8 mouse cellular contexts compared by ENCODE assay signal in genomic region chr13:55418004-55418403, GRCm38 (mm10). TPM values are rescaled to one million over a fixed set of nuclear protein-coding genes. Genes with fewer than 3 reads are reported as not detected.
DNase-seq lines count a peak whose midpoint lies in the region; ATAC-seq and TF ChIP-seq lines count a peak whose summit lies in the region.

No protein-coding gene starts in this region.

- peaks cover 0 to 10% of the 10 kb centered on the region in 2 experiments; a peak in 2 of 4 replicates for H3K4me1 ChIP-seq in MEL (ENCODE audit: control insufficient read depth in 1 of 2, insufficient read depth in 2 of 2, low read length in 2 of 2)
- 0 out of 2 replicates have a peak, but pooled peaks cover 3% of the 10 kb centered on the region for H3K4me1 ChIP-seq in forebrain, postnatal 0 days (ENCODE audit: insufficient read depth)
- peaks cover 16% of the 10 kb centered on the region for H3K4me1 ChIP-seq in hindbrain, embryonic 12.5 days
- 0 out of 2 replicates have a peak, but pooled peaks cover 4% of the 10 kb centered on the region for H3K4me1 ChIP-seq in lung, postnatal 0 days (ENCODE audit: insufficient read depth, low read depth, low read length)

- no peaks in the 10 kb centered on the region for H3K27me3 ChIP-seq in MEL (ENCODE audit: control insufficient read depth in 1 of 2, insufficient read depth in 2 of 2, low read length in 2 of 2)
- H3K27me3 ChIP-seq in forebrain, postnatal 0 days (ENCODE audit: insufficient read depth, low read length) = peaks cover 27% of the 10 kb centered on the region
- peaks cover 76% of the 10 kb centered on the region for H3K27me3 ChIP-seq in hindbrain, embryonic 12.5 days
- peaks cover 44% of the 10 kb centered on the region for H3K27me3 ChIP-seq in lung, postnatal 0 days (replicated peaks; ENCODE audit: insufficient read depth, low read length)

- no peak for TF ChIP-seq EP300 in MEL (IDR thresholded peaks at IDR 0.05; ENCODE audit: low read depth in 1 of 2, low read length in 2 of 2)
- TF ChIP-seq EP300 in lung, postnatal 0 days (IDR thresholded peaks at IDR 0.05) = no peak

- TF ChIP-seq POLR2A in MEL (IDR thresholded peaks at IDR 0.05; ENCODE audit: control insufficient read depth in 1 of 2, insufficient read depth in 1 of 2, low read depth in 1 of 2, low read length in 2 of 2, poor library complexity in 1 of 2) = no peak

- peaks cover 0 to 2% of the 10 kb centered on the region in 2 experiments; a peak in 1 of 4 replicates for H3K36me3 ChIP-seq in MEL (ENCODE audit: control insufficient read depth in 1 of 2, insufficient read depth in 2 of 2, low read length in 2 of 2)
- H3K36me3 ChIP-seq in forebrain, postnatal 0 days (ENCODE audit: insufficient read depth) = no peaks in the 10 kb centered on the region
- H3K36me3 ChIP-seq in hindbrain, embryonic 12.5 days = no peaks in the 10 kb centered on the region
- no peaks in the 10 kb centered on the region for H3K36me3 ChIP-seq in lung, postnatal 0 days (ENCODE audit: insufficient read depth, low read length)

- 10% methylated on average over 12 of the region's 12 CpGs for WGBS in forebrain, postnatal 0 days
- WGBS in hindbrain, embryonic 12.5 days = 11% methylated on average over 12 of the region's 12 CpGs
- WGBS in lung, postnatal 0 days = 8% methylated on average over 12 of the region's 12 CpGs

- 0 out of 2 replicates have a peak overlapping the region, but pooled peaks have one; percentile 23 for H3K9ac ChIP-seq in MEL (ENCODE audit: control insufficient read depth, low read depth, low read length, poor library complexity, severe bottlenecking)
- peak overlapping the region; percentile 18; the same call in 1 of the 2 replicates for H3K9ac ChIP-seq in forebrain, postnatal 0 days
- H3K9ac ChIP-seq in hindbrain, embryonic 12.5 days = peak overlapping the region; percentile 13; the same call in 1 of the 2 replicates
- no peak overlapping the region for H3K9ac ChIP-seq in lung, postnatal 0 days (replicated peaks; ENCODE audit: low read depth)

- no peak overlapping the region for H3K27ac ChIP-seq in MEL (ENCODE audit: control insufficient read depth, low read depth, low read length)
- H3K27ac ChIP-seq in forebrain, postnatal 0 days (ENCODE audit: low read depth, low read length) = no peak overlapping the region
- no peak overlapping the region for H3K27ac ChIP-seq in hindbrain, embryonic 12.5 days
- no peak overlapping the region for H3K27ac ChIP-seq in lung, postnatal 0 days (ENCODE audit: low read length)

- no peak overlapping the region for H3K4me3 ChIP-seq in MEL (ENCODE audit: control insufficient read depth in 1 of 2, insufficient read depth in 1 of 2, low read depth in 2 of 2, low read length in 2 of 2)
- H3K4me3 ChIP-seq in forebrain, postnatal 0 days (ENCODE audit: low read depth, low read length) = peak overlapping the region; percentile 7; the same call in 1 of the 2 replicates
- no peak overlapping the region for H3K4me3 ChIP-seq in hindbrain, embryonic 12.5 days
- H3K4me3 ChIP-seq in lung, postnatal 0 days (ENCODE audit: low read depth, low read length) = no peak overlapping the region

- peak; percentile 85 for DNase-seq in MEL (ENCODE audit: low read depth, low spot score)
- DNase-seq in cerebellum, adult 18-20 months = peak; percentile 89 to 90
- peak; percentile 82 for DNase-seq in forebrain, postnatal 0 days
- DNase-seq in layer of hippocampus, postnatal 10 days (ENCODE audit: low spot score in 2 of 2) = peak; percentile 90 to 91
- DNase-seq in lung, postnatal 0 days (ENCODE audit: low spot score) = peak; percentile 90
- DNase-seq in ovary, postnatal 14 days (ENCODE audit: low spot score) = peak; percentile 85
- DNase-seq in thymus, postnatal 10 days (ENCODE audit: low spot score in 2 of 2) = peak; percentile 83 to 93

- TF ChIP-seq CTCF in MEL (IDR thresholded peaks at IDR 0.05 in 2 of 3, conservative IDR thresholded peaks at IDR 0.05 in 1 of 3; ENCODE audit: control insufficient read depth in 1 of 3, insufficient read depth in 1 of 3, low read depth in 2 of 3, low read length in 3 of 3, poor library complexity in 1 of 3, severe bottlenecking in 1 of 3) = peak; percentile 76 to 87 (median 85)
- TF ChIP-seq CTCF in forebrain, postnatal 0 days (IDR thresholded peaks at IDR 0.05; ENCODE audit: low read depth) = peak; percentile 90
- peak; percentile 93 for TF ChIP-seq CTCF in lung, postnatal 0 days (IDR thresholded peaks at IDR 0.05)

- no peaks in the 10 kb centered on the region for H3K79me2 ChIP-seq in MEL (ENCODE audit: control insufficient read depth, insufficient read depth, low read length, poor library complexity)

- peak; percentile 76 for ATAC-seq in forebrain, postnatal 0 days
- ATAC-seq in hindbrain, embryonic 12.5 days (ENCODE audit: low FRiP score) = peak; percentile 38; the same call in 1 of the 2 replicates
- peak; percentile 84 for ATAC-seq in lung, postnatal 0 days

- H3K4me2 ChIP-seq in forebrain, postnatal 0 days (ENCODE audit: low read depth) = peak overlapping the region; percentile 38
- H3K4me2 ChIP-seq in hindbrain, embryonic 12.5 days (replicated peaks) = peak overlapping the region; percentile 27; the same call in 1 of the 2 replicates
- no peak overlapping the region for H3K4me2 ChIP-seq in lung, postnatal 0 days (replicated peaks; ENCODE audit: low read depth, low read length)

- TF ChIP-seq RAD21 in MEL (IDR thresholded peaks at IDR 0.05; ENCODE audit: low read depth, low read length) = peak; percentile 66

- no peaks in the 10 kb centered on the region for H3K9me3 ChIP-seq in MEL (replicated peaks; ENCODE audit: insufficient read depth, low read length)
- H3K9me3 ChIP-seq in forebrain, postnatal 0 days (ENCODE audit: low read length) = no peaks in the 10 kb centered on the region
- H3K9me3 ChIP-seq in hindbrain, embryonic 12.5 days (replicated peaks) = no peaks in the 10 kb centered on the region
- H3K9me3 ChIP-seq in lung, postnatal 0 days (ENCODE audit: low read length) = no peaks in the 10 kb centered on the region

TF ChIP-seq in MEL, 35 proteins besides CTCF, POLR2A, EP300 and RAD21 (continues in another document):
- TF ChIP-seq SIN3A (IDR thresholded peaks at IDR 0.05; ENCODE audit: low read length) (peak; percentile 90), HCFC1 (IDR thresholded peaks at IDR 0.05; ENCODE audit: low read depth, low read length) (0 out of 2 replicates have a peak, but pooled peaks have one; percentile 21), MAZ (IDR thresholded peaks at IDR 0.05; ENCODE audit: low read depth, low read length) (peak; percentile 56; the same call in 1 of the 2 replicates)

RNA-seq across cellular contexts. Expression of gene Pfn3, which starts 3.0 kb away (rescaled TPM):
- not detected in 2 replicates for total RNA-seq in MEL (2012; rRNA removed)
- polyA plus RNA-seq in MEL (2012; ENCODE audit: insufficient read depth in 1 of 2, insufficient read length in 2 of 2, low read depth in 1 of 2, low replicate concordance in 2 of 2, missing spikeins in 1 of 2) = not detected
- total RNA-seq in forebrain, postnatal 0 days (2014; rRNA removed) = not detected in 2 replicates
- polyA plus RNA-seq in forebrain, postnatal 0 days (2015; fragmentation: Nextera tagmentation; extraction: Ambion mirVana) = 0.93 and 1.5 TPM in 2 replicates
- not detected in 2 replicates for polyA plus RNA-seq in hindbrain, embryonic 12.5 days (2016; fragmentation: Nextera tagmentation; extraction: Ambion mirVana)
- under 1 TPM in 1 of 2 experiments, not detected in 1; 0.75 TPM for total RNA-seq in layer of hippocampus, postnatal 10 days (2021)
- not detected in 2 replicates for polyA plus RNA-seq in lung, postnatal 0 days (2015; fragmentation: Nextera tagmentation; extraction: Ambion mirVana)

RNA-seq across cellular contexts. Expression of gene F12, which starts 8.6 kb away (rescaled TPM):
- not detected in 2 replicates for total RNA-seq in MEL (2012; rRNA removed)
- polyA plus RNA-seq in MEL (2012; ENCODE audit: insufficient read depth in 1 of 2, insufficient read length in 2 of 2, low read depth in 1 of 2, low replicate concordance in 2 of 2, missing spikeins in 1 of 2) = not detected
- 0.15 TPM in 1 of 2 replicates, not detected in the other for total RNA-seq in forebrain, postnatal 0 days (2014; rRNA removed)
- 0.45 and 0.51 TPM in 2 replicates for polyA plus RNA-seq in forebrain, postnatal 0 days (2015; fragmentation: Nextera tagmentation; extraction: Ambion mirVana)
- polyA plus RNA-seq in hindbrain, embryonic 12.5 days (2016; fragmentation: Nextera tagmentation; extraction: Ambion mirVana) = 0.16 TPM in 1 of 2 replicates, not detected in the other
- total RNA-seq in layer of hippocampus, postnatal 10 days (2021) = 1 to 10 TPM in 1 of 2 experiments, under 1 TPM in 1; 0.37 to 1.2 TPM
- not detected in 2 replicates for polyA plus RNA-seq in lung, postnatal 0 days (2015; fragmentation: Nextera tagmentation; extraction: Ambion mirVana)

RNA-seq across cellular contexts. Expression of gene Slc34a1, which starts 20.0 kb away (rescaled TPM):
- total RNA-seq in MEL (2012; rRNA removed) = not detected in 2 replicates
- not detected for polyA plus RNA-seq in MEL (2012; ENCODE audit: insufficient read depth in 1 of 2, insufficient read length in 2 of 2, low read depth in 1 of 2, low replicate concordance in 2 of 2, missing spikeins in 1 of 2)
- 0.95 TPM in 1 of 2 replicates, not detected in the other for total RNA-seq in forebrain, postnatal 0 days (2014; rRNA removed)
- polyA plus RNA-seq in forebrain, postnatal 0 days (2015; fragmentation: Nextera tagmentation; extraction: Ambion mirVana) = 0.29 TPM in 1 of 2 replicates, not detected in the other
- 0.10 TPM in 1 of 2 replicates, not detected in the other for polyA plus RNA-seq in hindbrain, embryonic 12.5 days (2016; fragmentation: Nextera tagmentation; extraction: Ambion mirVana)
- total RNA-seq in layer of hippocampus, postnatal 10 days (2021) = not detected
- polyA plus RNA-seq in lung, postnatal 0 days (2015; fragmentation: Nextera tagmentation; extraction: Ambion mirVana) = not detected in 2 replicates

RNA-seq across cellular contexts. Expression of gene Grk6, which starts 26.9 kb away (rescaled TPM):
- 75.9 and 83.2 TPM in 2 replicates for total RNA-seq in MEL (2012; rRNA removed)
- polyA plus RNA-seq in MEL (2012; ENCODE audit: insufficient read depth in 1 of 2, insufficient read length in 2 of 2, low read depth in 1 of 2, low replicate concordance in 2 of 2, missing spikeins in 1 of 2) = 10 to 100 TPM in 1 of 2 experiments, not detected in 1; 96.7 TPM
- 79.5 and 88.2 TPM in 2 replicates for total RNA-seq in forebrain, postnatal 0 days (2014; rRNA removed)
- polyA plus RNA-seq in forebrain, postnatal 0 days (2015; fragmentation: Nextera tagmentation; extraction: Ambion mirVana) = 38.5 and 40.8 TPM in 2 replicates
- polyA plus RNA-seq in hindbrain, embryonic 12.5 days (2016; fragmentation: Nextera tagmentation; extraction: Ambion mirVana) = 48.9 and 54.4 TPM in 2 replicates
- total RNA-seq in layer of hippocampus, postnatal 10 days (2021) = 10 to 100 TPM; 76.4 to 79.2 TPM
- polyA plus RNA-seq in lung, postnatal 0 days (2015; fragmentation: Nextera tagmentation; extraction: Ambion mirVana) = 20.4 and 20.5 TPM in 2 replicates

RNA-seq across cellular contexts. Expression of gene Prr7, which starts 46.1 kb away (rescaled TPM):
- total RNA-seq in MEL (2012; rRNA removed) = 2.4 and 2.7 TPM in 2 replicates
- polyA plus RNA-seq in MEL (2012; ENCODE audit: insufficient read depth in 1 of 2, insufficient read length in 2 of 2, low read depth in 1 of 2, low replicate concordance in 2 of 2, missing spikeins in 1 of 2) = 1 to 10 TPM in 1 of 2 experiments, not detected in 1; 8.7 TPM
- total RNA-seq in forebrain, postnatal 0 days (2014; rRNA removed) = 108 and 118 TPM in 2 replicates
- 7.8 and 8.7 TPM in 2 replicates for polyA plus RNA-seq in forebrain, postnatal 0 days (2015; fragmentation: Nextera tagmentation; extraction: Ambion mirVana)
- polyA plus RNA-seq in hindbrain, embryonic 12.5 days (2016; fragmentation: Nextera tagmentation; extraction: Ambion mirVana) = 1.1 and 1.5 TPM in 2 replicates
- total RNA-seq in layer of hippocampus, postnatal 10 days (2021) = 100 to 1,000 TPM in 1 of 2 experiments, 10 to 100 TPM in 1; 98.1 to 112 TPM
- 0.17 and 0.45 TPM in 2 replicates for polyA plus RNA-seq in lung, postnatal 0 days (2015; fragmentation: Nextera tagmentation; extraction: Ambion mirVana)
